Mouse (Mus musculus): ENCODE data around the gene Raver2.

GRCm38 (mm10) chr4:101144790-101145189 is 76.0 kb downstream of the Raver2 start:
- TF ChIP-seq TBP (conservative IDR thresholded peaks at IDR 0.05; ENCODE audit: low read depth, low read length), result no peak
- no peak for TF ChIP-seq CTCF (conservative IDR thresholded peaks at IDR 0.05 in 1 of 2, IDR thresholded peaks at IDR 0.05 in 1 of 2; ENCODE audit: low read depth in 2 of 2, low read length in 2 of 2)
- no peak for TF ChIP-seq POLR2A (IDR thresholded peaks at IDR 0.05; ENCODE audit: low read depth, low read length)
- no peak for TF ChIP-seq MYC (IDR thresholded peaks at IDR 0.05; ENCODE audit: low read depth, low read length)
- no peak for TF ChIP-seq EP300 (IDR thresholded peaks at IDR 0.05; ENCODE audit: low read length)
- TF ChIP-seq TCF12 (IDR thresholded peaks at IDR 0.05; ENCODE audit: low read depth, low read length), result no peak
